Mouse (Mus musculus): ENCODE data around the gene Wbp1l.

Wbp1l gene

GRCm38 (mm10) chr19:46598187-46598586 lies 697 bp upstream of the Wbp1l start:
- peak in 1 of 2 experiments; percentile 54 for DNase-seq (ENCODE audit: inconsistent age in 2 of 2, low spot score in 1 of 2)

GRCm38 (mm10) chr19:46599375-46600256 lies 732 bp downstream of the Wbp1l start:
- DNase-seq (ENCODE audit: inconsistent age in 2 of 2, low spot score in 1 of 2) = peak; percentile 53 to 83

- DNase-seq (ENCODE audit: inconsistent age in 2 of 2, low spot score in 1 of 2) = peak; percentile 74 to 90
Observed at GRCm38 (mm10) chr19:46600371-46600770, 1.5 kb downstream of the Wbp1l start.

- DNase-seq (ENCODE audit: inconsistent age in 2 of 2, low spot score in 1 of 2) = peak; percentile 69 to 79
Observed at GRCm38 (mm10) chr19:46601491-46601890, 2.6 kb downstream of the Wbp1l start.

GRCm38 (mm10) chr19:46602406-46602805 lies 3.5 kb downstream of the Wbp1l start:
- DNase-seq (ENCODE audit: inconsistent age in 2 of 2, low spot score in 1 of 2) = peak; percentile 66 to 91

GRCm38 (mm10) chr19:46606718-46607117 lies 7.8 kb downstream of the Wbp1l start:
- peak in 1 of 2 experiments; percentile 76 for DNase-seq (ENCODE audit: inconsistent age in 2 of 2, low spot score in 1 of 2)

- DNase-seq (ENCODE audit: inconsistent age in 2 of 2, low spot score in 1 of 2) = peak in 1 of 2 experiments; percentile 77
Observed at GRCm38 (mm10) chr19:46607424-46607823, 8.5 kb downstream of the Wbp1l start.

GRCm38 (mm10) chr19:46608158-46608557 lies 9.3 kb downstream of the Wbp1l start:
- DNase-seq (ENCODE audit: inconsistent age in 2 of 2, low spot score in 1 of 2) = no peak

- no peak for DNase-seq (ENCODE audit: inconsistent age in 2 of 2, low spot score in 1 of 2)
Observed at GRCm38 (mm10) chr19:46616378-46616777, 17.5 kb downstream of the Wbp1l start.

- no peak for DNase-seq (ENCODE audit: inconsistent age in 2 of 2, low spot score in 1 of 2)
Observed at GRCm38 (mm10) chr19:46617361-46617760, 18.5 kb downstream of the Wbp1l start.

- no peak for DNase-seq (ENCODE audit: inconsistent age in 2 of 2, low spot score in 1 of 2)
Observed at GRCm38 (mm10) chr19:46618322-46618721, 19.4 kb downstream of the Wbp1l start.

- peak; percentile 52 to 76 for DNase-seq (ENCODE audit: inconsistent age in 2 of 2, low spot score in 1 of 2)
Observed at GRCm38 (mm10) chr19:46619001-46619400, 20.1 kb downstream of the Wbp1l start.

- DNase-seq (ENCODE audit: inconsistent age in 2 of 2, low spot score in 1 of 2) = peak in 1 of 2 experiments; percentile 50
Observed at GRCm38 (mm10) chr19:46619518-46619917, 20.6 kb downstream of the Wbp1l start.

- DNase-seq (ENCODE audit: inconsistent age in 2 of 2, low spot score in 1 of 2) = peak; percentile 57 to 65
Observed at GRCm38 (mm10) chr19:46620016-46620808, 21.3 kb downstream of the Wbp1l start.

- DNase-seq (ENCODE audit: inconsistent age in 2 of 2, low spot score in 1 of 2) = peak; percentile 65 to 70
Observed at GRCm38 (mm10) chr19:46621236-46622183, 22.6 kb downstream of the Wbp1l start.

- peak in 1 of 2 experiments; percentile 64 for DNase-seq (ENCODE audit: inconsistent age in 2 of 2, low spot score in 1 of 2)
Observed at GRCm38 (mm10) chr19:46622659-46623193, 23.8 kb downstream of the Wbp1l start.

GRCm38 (mm10) chr19:46623194-46623667 lies 24.3 kb downstream of the Wbp1l start:
- peak in 1 of 2 experiments; percentile 55 for DNase-seq (ENCODE audit: inconsistent age in 2 of 2, low spot score in 1 of 2)

- DNase-seq (ENCODE audit: inconsistent age in 2 of 2, low spot score in 1 of 2) = peak in 1 of 2 experiments; percentile 73
Observed at GRCm38 (mm10) chr19:46623790-46624772, 25.2 kb downstream of the Wbp1l start.

GRCm38 (mm10) chr19:46625015-46625414 lies 26.1 kb downstream of the Wbp1l start:
- no peak for DNase-seq (ENCODE audit: inconsistent age in 2 of 2, low spot score in 1 of 2)

Data from adrenal gland, adult (tissue).